Mouse (Mus musculus) lung, postnatal 4 days (tissue): Measurements from ENCODE around the gene St3gal3.

Experiments
- DNase-seq, 2 experiments: peaks; one replicate each; pipeline ENCODE4 v3.0.0; 2021

The St3gal3 gene

DNA sequence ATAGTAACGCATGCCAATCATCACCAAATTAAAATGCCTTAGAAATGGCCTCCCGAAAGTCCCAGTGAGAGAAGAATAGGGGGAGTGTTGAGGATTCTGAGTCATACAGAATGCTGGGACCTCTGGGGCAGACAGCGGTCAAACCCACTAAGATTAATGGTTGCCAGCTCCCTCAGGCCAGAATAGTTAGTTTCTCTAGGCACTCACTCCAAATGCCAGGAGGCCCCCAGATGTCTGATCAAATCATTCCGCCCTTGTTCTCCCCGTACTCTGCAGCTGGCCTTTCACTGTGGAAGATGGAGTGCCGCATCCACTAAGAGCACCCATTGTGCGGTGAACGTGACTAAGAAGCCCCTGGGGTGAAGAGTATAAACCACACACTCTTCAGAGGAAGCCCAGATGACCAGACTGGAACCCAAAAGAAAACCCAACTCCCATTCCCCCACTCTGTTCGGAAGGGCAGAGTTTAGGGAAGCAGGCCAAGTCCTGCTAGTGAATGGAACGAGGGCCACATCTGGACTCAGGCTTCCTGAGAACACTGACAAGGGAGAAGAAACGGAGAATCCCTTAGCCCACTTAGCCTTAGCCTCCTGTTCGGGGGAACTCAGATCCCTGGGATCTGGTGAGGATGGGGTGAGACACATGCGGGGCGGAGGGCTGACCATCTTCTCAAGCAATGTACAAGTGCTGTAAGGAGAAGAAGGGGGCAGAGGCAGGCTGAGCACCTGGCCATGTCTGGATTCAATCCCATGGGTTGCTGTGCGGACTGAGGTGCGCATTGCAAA is 117.5 kb downstream of the St3gal3 start:
- DNase-seq = no peak

DNA sequence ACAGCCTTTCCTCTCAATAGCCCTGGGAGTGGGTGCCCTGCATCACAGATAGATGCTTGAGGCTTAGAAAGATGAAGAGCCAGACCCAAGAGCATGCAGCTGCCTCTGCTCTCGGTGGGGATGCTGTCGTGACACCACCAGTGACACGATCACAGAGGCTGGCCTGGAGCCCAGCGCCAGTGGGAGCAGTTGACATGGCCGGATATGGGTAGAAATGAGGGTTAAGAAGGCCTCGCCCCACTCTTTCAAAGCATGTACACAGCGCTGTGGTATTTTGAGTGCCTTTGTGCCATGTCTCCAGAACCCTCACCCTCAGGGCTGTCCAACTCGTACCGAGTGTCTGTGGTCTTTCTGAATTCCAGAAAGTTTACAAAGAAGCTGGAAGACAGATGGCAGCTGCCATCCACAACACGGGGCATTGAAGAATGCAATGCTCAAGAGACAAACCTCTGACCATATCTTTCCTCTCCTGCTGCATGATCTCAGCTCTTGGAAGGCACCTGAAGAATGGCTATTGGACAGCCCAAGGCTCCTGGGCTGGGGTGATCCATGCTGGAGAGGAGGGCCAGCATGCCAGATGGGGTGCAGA is 118.3 kb downstream of the St3gal3 start:
- DNase-seq = peak in 1 of 2 experiments; percentile 56

DNA sequence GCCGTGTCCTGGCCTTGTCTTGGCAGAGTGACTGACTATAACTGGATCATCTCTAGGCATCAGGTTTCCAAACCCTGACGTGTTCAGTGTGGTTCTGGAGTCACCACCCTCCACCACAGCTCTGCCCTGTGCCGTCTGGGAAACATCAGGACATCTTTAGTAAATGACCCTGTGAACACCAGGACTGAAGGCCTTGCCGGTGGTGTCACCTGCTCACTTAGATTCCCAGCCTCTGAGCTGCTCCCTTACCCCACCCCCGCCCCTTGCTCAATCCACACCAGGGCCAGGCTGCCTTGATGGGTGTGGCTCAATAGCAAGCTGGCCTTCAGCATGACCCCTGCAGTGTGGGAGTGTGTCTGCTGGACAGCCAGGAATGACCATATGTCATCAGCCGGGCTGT is 119.1 kb downstream of the St3gal3 start:
- no peak for DNase-seq

DNA sequence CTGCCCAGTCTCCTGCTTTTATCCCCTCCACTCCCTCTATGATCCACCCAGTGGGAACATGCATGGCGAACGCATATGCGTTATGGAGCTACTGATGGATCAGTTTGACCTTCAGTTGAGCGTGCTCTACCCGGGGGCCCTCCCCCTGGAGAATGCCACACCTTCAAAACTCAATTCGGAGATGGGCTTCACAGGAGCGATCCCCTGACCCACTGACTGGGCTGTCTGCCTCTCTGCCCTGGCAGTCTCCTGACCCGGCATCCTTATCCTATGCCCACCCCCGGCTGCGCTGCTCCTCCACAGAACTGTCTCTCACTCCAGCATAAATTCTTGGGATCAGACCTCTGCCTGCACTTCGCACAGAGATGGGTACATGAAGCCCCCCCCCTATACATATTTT is 119.6 kb downstream of the St3gal3 start:
- DNase-seq = no peak

DNA sequence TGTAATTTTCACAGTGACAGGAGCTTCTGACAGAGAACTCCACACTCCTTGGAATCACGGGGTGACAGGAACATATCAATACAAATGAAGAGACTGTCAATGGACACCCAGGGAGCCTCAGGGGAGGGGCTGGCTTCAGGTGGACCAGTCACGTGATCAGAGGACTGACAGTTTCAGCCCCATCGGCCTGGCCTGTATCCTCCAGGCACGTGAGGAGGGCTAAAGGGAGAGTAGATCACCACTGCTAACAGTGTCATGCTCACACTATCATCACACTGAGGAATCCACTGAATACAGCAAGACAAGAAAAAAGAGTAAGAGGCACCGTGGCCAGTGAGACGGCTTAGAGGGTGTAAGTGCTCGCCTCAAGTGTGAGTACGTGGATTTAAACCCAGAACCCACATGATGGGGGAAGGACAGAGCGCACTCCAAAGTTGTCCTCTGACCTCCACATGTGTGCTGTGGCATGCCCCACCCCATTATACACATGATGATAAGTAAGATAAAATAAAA is 124.0 kb downstream of the St3gal3 start:
- DNase-seq = no peak

DNA sequence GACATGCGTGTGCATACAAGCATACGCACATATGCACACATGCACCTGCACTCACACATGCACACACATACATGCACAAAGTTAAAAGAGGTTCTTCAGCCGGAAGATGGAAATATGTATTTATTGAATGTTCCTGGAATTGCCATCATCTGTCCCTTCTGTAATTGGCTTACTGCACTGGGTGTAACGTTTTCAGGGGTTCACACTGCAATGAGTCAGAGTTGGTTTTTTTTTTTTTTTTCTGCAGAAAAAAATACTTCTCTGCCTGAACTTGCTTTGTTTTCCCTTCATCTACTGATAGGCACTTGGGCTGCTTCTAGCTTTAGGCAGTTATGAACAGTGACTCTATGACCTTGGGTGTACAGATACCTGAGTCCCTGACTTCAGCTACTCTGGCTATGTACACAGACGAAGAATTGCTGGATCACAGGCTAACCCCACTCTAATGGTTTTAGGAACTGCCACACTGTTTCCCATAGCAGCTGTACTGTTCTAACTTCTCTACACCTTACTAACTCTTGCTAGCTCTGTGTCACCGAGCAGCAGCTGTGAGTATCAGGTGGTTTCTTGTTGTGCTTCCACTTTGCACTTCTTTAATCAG is 126.2 kb downstream of the St3gal3 start:
- DNase-seq = no peak

DNA sequence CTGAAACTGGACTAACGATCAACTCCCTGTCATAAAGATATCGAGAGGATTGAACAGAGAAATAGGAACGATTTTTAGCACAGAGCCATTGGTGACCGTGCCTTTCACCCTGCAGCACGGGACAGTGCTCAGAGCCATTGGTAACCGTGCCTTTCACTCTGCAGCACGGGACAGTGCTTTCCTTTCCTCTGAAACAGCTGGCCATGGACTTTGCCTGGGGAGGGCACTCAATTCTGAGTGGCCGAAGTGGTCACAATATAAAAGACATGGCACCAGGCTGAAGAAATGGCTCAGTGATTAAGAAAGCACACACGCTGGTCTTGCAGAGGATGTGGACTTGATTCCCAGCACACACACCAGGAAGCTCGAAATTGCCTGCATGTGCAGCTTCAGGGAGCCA is 133.4 kb downstream of the St3gal3 start:
- DNase-seq = no peak

DNA sequence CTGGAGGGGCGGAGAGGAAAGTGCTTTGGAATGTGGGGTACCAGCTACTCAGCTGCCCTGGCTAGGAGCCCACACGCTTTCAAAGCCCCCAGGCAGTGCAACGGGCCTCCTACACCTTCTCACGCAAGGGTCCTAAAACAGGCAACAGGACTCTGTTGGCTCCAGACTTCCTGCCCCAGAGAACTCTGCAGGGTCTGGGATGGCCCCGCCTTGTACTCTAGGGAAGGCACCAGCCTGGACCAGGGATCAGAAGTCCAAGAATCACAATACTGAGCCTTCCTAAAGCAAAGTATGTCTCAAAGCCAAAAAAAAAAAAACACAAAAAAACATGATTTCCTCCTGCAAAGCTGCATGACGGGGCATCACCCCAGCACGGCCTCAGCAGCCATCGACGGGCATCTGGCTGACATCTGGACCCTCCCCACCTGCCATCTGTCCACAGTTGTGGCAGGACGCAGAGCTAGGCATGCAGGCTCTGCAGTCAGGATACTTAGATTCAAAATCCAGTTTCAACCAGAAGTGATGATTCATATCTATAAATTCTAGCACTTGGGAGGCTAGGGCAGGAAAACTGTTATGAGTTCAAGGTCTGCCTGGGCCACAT is 134.0 kb downstream of the St3gal3 start:
- DNase-seq = peak in 1 of 2 experiments; percentile 17

DNA sequence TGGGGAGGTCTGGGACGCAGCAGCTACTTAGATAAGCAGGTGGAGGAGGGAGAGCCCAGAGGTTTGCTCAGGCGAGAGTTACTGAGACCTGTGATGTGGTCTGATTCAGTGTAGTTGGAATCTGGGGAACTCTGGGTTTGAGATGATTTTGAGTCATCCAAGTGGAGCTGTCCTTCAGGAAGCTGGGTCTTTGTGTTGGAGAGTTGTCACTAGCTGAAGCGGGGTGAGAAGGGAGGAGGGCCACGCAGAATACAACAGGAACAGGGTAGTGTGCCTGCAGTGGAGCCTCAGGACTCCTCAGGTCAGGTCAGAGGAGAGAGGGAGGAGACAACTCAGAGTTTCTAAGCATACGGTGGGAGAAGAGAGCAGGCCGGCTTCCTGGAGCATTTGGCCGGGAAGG is 134.8 kb downstream of the St3gal3 start:
- peak in 1 of 2 experiments; percentile 17 for DNase-seq

DNA sequence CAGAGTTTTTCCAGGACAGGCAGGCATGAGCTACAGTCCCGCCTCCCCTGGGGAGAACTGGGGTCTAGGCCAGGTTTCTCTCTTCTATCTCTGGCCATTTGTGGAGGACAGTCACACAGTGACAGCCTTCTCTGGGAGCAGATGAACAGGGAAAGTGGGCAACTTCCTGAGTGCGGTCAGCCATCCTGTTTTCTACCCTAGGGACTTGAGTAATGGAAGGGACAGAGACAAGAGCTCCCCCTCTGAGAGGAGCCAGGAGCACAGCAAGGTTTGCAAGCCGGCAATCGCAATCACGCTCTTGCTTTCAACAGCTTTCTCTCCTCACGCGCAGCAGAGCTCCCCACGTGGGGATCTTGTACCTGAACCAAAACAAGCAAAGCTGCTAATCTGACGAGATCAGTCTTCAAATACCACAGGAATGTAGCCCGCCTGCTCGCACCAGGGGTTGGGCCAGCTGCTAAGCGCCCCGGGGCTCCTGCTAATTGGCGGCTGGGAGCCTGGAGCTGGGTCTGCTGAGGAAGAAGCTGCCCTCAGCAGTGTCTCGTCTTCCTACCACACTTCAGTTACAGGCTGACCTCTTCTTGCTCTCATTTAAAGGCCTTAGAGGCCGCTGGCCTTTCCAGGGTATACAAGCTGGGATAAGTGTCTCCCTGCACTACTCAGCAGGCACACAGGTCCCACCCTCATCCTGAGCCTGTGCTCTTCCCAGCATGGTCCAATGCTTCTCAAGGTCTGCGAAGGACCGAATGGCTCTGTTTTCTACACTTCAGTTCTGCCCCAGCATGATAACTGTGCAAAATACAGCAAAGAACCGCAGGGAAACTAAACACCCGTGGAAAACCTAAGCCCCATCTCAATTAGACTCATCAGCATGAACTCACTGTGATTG is 137.1 kb downstream of the St3gal3 start:
- peak; percentile 78 to 88 for DNase-seq

DNA sequence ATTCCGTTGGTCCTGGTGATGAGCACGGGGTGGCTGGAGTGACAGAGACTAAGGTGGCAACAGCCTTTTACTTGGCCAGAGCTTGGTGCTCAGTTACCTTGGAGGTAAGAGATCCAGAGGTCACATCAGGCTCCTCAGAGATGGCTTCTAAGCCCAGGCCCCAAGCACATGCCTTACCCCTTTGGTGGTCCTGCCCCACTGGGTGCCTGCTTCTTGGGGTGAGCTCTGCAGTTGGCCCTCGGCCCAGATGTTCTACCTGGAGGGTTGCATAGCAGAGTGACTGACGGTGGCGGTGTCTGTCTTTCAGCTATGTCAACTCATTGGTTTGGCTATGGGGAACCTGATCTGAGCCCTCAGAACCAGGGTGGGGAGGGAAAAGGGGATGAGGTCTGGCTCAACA is 138.0 kb downstream of the St3gal3 start:
- DNase-seq = peak in 1 of 2 experiments; percentile 24

DNA sequence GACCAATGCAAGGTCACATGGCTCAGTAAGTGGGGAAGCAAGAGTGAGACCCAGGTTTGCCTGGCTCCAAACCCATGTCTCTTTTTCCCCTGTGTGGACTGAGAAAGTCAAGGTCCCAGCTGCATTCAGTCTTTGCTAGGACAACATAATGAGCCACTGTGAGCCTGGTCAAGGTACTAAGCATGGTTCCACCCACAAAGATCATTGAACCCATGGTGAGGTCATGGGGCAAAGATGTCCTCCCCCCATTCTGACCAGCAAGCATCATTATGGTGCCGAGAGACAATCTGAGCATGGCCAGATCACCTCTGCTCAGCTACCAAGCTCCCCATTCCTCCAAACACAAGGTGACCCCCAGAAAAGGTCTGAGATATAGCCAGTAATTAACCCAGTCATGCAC is 139.3 kb downstream of the St3gal3 start:
- DNase-seq = peak in 1 of 2 experiments; percentile 17

DNA sequence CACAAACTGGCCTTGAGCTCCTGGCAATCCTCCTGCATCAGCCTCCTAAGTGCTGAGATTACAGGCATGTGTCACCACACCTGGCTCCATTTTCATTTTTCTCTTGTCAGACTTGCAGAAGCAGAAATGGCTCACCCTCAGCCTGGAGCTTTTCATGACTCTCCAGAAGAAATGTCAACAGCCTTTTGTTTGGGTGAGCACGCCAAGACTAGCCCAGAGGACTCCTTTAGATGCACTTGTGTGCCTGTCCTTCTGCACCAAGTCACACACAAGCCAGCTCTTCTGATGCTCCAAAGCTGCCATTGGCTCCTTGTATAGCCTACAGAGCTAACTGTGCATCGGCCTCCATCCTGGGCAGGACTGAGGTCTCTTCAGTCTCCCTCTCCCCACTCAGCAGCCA is 141.3 kb downstream of the St3gal3 start:
- DNase-seq = no peak

DNA sequence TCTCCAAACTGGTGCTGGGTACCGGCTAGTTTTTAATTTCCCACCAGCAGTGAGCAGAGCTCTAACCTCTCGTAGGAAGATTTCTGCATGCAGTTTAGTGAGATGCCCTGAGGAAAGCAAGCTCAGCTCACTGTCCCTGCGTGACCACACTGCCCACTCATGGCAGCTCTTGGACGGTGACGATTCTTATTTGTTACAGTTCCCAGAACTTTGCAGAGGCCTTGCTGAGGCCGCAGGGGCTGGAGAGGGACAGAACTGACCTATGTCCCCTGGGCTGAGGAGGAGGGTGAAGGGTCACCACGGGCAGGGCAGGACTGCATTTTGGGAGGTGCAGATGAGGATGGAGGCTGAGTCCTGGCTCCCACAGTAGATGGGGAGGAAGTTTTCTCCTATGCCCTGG is 141.8 kb downstream of the St3gal3 start:
- no peak for DNase-seq

DNA sequence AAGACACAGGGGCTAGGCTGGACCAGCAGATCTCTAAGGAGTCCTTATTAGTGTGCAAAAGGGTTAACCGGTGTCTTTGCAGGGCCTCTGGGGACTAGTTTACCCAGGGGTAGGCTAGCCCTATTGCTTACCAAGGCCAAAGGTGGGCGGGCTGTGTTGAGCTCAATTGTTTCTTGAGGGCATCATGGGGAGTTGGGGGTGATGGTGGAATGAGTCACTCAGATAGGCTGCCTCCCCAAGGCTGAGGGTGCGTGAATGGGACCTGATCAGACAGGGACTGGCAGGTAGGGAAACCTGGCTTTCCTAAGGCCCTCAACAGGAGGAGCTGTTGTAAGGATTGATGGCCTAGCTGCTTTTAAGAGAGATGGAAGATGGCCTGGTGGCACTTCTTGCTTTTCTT is 142.7 kb downstream of the St3gal3 start:
- no peak for DNase-seq

DNA sequence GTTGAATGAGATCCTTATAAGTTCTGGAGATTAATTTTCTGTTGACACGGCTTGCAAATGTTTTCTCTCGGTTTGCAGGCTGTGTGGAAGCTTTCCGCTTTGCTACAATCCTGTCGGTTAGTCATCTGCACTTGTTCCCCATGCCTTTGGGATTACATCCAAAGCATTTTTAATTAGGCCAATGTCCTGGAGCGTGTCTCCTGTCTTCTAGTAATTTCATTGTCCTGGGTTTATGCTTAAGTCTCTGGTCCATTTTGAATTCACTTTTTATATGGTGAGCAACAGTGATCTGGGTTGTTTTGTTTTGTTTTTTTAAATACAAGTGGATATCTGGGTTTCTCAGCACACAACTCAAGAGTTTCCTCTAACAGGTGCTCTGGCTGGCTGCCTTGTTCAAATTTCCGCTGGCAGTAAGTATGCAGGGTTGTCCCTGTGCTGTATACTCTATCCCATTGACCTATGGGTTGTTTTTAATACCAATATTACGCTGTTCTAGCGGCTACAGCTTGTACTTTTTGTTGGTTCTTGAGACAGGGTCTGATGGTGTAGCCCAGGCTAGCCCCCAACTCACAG is 143.6 kb downstream of the St3gal3 start:
- no peak for DNase-seq

DNA sequence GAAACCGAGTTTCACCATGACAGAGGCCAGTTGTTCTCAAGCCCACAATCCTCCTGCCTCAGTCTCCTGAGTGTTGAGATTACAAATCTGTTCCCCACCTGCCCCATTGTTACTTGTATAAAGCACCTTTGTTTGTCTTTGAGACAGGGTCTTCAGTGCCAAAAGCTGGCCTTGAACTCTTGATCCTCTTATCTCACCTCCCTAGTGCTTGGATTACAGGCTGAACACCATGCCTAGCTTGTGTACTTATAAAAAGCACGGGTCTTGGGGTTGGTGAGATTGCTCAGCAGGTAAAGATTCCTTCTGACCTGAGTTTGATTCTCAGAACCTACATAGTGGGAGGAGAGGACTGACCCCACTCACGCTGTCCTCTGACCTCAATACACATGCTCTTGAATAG is 144.1 kb downstream of the St3gal3 start:
- DNase-seq = no peak

DNA sequence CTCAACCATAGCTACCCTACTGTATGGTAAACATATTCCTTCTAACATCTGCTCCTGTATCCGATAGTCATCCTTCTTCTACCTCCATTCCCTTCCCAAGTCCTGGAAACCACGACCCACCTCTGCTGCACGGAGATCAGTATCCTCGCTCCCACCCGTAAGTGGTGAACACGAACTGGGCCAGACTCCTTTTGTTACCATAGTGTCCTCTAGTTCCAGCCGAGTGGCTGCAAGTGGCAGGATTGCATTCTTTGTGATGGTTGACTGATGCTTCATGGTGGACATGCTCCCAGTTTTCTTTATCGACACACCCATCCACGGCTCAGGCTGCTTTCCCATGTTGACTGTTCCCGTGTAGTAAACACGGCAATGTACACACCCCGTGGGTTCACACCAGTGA is 144.9 kb downstream of the St3gal3 start:
- no peak for DNase-seq

DNA sequence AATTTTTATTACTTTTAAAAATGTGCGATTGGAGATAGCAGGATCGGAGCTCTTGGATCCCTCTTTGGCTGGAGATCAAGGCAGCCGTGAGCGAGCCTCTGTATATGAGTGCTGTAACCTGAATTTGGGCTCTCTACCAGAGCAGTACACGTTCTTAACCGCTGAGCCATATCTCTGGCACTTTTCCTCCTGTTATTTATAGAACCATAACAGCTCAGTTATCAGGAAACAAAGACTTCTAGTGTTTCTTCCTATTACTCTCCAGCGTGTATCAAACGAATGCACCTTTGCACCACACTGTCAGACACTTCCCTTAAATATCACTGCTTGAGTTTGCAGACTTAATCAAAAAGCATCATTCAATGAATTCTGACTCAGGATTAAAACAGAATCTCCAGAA is 147.9 kb downstream of the St3gal3 start:
- DNase-seq = peak in 1 of 2 experiments; percentile 13

DNA sequence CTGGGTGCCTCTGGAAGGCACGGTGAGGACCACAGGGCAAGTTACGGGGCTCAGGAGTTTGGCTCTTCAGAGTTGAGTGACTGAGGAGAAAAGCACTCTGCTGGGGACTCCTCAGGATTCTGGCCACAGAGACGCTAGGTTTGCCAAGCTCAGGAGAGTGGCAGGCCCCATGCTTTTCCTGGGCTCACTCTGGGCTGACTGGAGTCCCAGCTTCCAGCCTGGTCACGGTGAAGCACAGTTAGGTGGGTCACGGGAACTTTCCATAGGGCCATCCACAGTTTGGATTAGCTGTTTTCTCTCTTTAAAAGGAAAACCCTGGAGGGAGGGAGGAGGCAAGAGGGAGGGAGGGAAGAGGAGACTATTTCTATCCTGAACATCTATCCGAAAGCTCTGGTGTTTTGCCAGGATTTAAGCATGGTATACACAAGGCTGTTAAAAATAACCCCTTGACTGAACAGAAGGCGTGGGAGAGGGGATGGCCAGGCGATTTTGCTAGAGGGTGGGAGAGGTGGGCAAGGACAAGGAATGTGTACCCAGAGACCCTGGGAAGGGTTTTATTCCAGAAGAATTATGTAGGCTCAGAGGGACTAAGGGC is 149.6 kb downstream of the St3gal3 start:
- DNase-seq = no peak

DNA sequence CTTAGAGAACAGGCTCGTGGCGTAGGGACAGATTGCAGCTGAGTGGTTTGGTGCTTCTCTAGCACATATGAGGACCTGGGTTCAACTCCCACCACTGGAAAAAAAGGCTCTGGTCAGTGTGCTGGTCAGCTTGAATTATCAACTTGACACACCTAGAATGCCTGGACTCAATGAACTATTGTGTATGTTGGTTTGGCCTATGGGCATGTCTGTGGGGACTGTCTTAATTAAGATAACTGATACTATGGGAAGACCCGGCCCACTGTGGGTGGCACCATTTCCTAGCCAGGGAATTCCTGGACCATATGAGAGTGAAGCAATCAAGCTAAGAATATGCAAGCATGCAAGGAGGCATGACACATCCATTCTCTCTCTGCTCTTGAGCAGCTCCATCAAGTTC is 150.5 kb downstream of the St3gal3 start:
- DNase-seq = peak in 1 of 2 experiments; percentile 2

DNA sequence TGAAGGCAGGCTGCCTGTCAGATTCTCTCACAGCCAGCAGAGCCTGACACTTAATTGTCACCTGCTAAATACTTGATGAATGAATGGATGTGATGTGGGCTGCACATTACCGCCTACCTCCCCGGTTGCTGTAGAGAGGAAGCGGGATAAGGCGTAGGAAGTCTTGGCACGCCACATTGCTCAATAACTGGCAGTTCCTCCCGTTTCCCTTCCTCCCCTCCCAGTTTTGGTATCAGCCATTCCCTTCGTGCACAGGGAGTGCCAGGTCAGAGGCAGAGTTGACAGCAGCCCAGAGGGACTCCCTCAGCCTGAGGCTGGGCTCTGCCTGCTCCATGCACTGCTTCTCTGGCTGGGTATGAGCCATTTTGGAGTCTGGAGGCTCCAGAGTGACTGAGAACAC is 152.0 kb downstream of the St3gal3 start:
- DNase-seq = peak; percentile 43 to 58
